Mouse (Mus musculus) large intestine, adult 2 months (tissue): ENCODE results near the gene Ndufa7. TPM values are rescaled to one million over a fixed set of nuclear protein-coding genes. Genes with fewer than 3 reads are reported as not detected.
"Not testable (repeated sequence)": the region's sequence is repeated elsewhere in the genome, so short reads cannot be mapped to it uniquely, and the experiment has no call there.

ENCODE experiments used
- DNase-seq: peaks from one replicate; pipeline ENCODE4 v3.0.0-alpha.2; 2012; ENCODE audit warnings: low read depth, low spot score
- WGBS: fragments of 180-500 bp; shearing (Covaris S2); methylation state at CpG from one replicate; pipeline ENCODE4 v1.1.7; 2018; 5-methylcytosine and 5-hydroxymethylcytosine counted together
- polyA plus RNA-seq: library from polyadenylated mRNA; depleted of rRNA; stranded (reverse); fragments of >200 nt; gene quantifications from 2 replicates; pipeline ENCODE4 v1.2.3, GENCODE M21; 2012; rRNA removed

Gene Ndufa7
- polyA plus RNA-seq, 1 experiment = 370 TPM

- DNase-seq = no peak
- WGBS = 88% methylated on average over 4 of the region's 4 CpGs
These were observed 33.4 kb downstream of the Ndufa7 start for GRCm38 (mm10) chr17:33857816-33858215.

- DNase-seq = no peak
- WGBS = 30% methylated on average over 9 of the region's 9 CpGs
These were observed 41.1 kb downstream of the Ndufa7 start for GRCm38 (mm10) chr17:33865330-33866030.

- not testable (repeated sequence) for DNase-seq
- 90% methylated on average over 5 of the region's 12 CpGs for WGBS
These were observed 49.2 kb downstream of the Ndufa7 start, which contains the start of gene Gm7029 for GRCm38 (mm10) chr17:33873537-33873936. Gene Gm7029 (plus strand): TSS chr17:33873837.

- WGBS = 87% methylated on average over 11 of the region's 11 CpGs
- no peak for DNase-seq
These were observed 50.0 kb downstream of the Ndufa7 start for GRCm38 (mm10) chr17:33874411-33874810.

- not testable (repeated sequence) for DNase-seq
- WGBS = 79% methylated on average over 5 of the region's 5 CpGs
These were observed 51.4 kb downstream of the Ndufa7 start for GRCm38 (mm10) chr17:33875797-33876196.

- WGBS = 95% methylated on average over 10 of the region's 11 CpGs
- not testable (repeated sequence) for DNase-seq
These were observed 59.9 kb downstream of the Ndufa7 start for GRCm38 (mm10) chr17:33884320-33884719.

GRCm38 (mm10) chr17:33887802-33888201 lies 63.4 kb downstream of the Ndufa7 start:
- 24% methylated on average over 2 of the region's 2 CpGs for WGBS
- DNase-seq = not testable (repeated sequence)

Other genes starting within 250 kb of the Ndufa7 start
- gene Zfp414, start 195.5 kb upstream of the Ndufa7 start, polyA plus RNA-seq = 31.2 and 31.4 TPM in 2 replicates
- 1.5 and 1.7 TPM in 2 replicates for gene Pram1, start 186.5 kb upstream of the Ndufa7 start, polyA plus RNA-seq
- gene Hnrnpm, start 137.7 kb upstream of the Ndufa7 start, polyA plus RNA-seq = 49.2 and 52.1 TPM in 2 replicates
- 53.8 and 55.5 TPM in 2 replicates for gene March2, start 105.9 kb upstream of the Ndufa7 start, polyA plus RNA-seq
- 268 and 292 TPM in 2 replicates for gene Rab11b, start 64.0 kb upstream of the Ndufa7 start, polyA plus RNA-seq
- 21.9 and 75.2 TPM in 2 replicates for gene Angptl4, start 42.7 kb upstream of the Ndufa7 start, polyA plus RNA-seq
- 19.7 and 22.0 TPM in 2 replicates for gene Kank3, start 14.1 kb upstream of the Ndufa7 start, polyA plus RNA-seq
- gene Rps28, start within 50 bp of the Ndufa7 start, polyA plus RNA-seq = 844 and 888 TPM in 2 replicates
- 22.0 and 27.3 TPM in 2 replicates for gene Cd320, start 18.5 kb downstream of the Ndufa7 start, polyA plus RNA-seq
- gene Gm7029, start 49.3 kb downstream of the Ndufa7 start, polyA plus RNA-seq = not detected in 2 replicates
- 17.1 and 17.6 TPM in 2 replicates for gene Kifc1, start 66.1 kb downstream of the Ndufa7 start, polyA plus RNA-seq
- 0.67 TPM in 1 of 2 replicates, not detected in the other for gene Platr17, start 80.6 kb downstream of the Ndufa7 start, polyA plus RNA-seq
- gene Daxx, start 84.8 kb downstream of the Ndufa7 start, polyA plus RNA-seq = 34.1 and 41.0 TPM in 2 replicates
- 203 and 264 TPM in 2 replicates for gene Tapbp, start 91.3 kb downstream of the Ndufa7 start, polyA plus RNA-seq
- 37.1 and 49.3 TPM in 2 replicates for gene Zbtb22, start 91.3 kb downstream of the Ndufa7 start, polyA plus RNA-seq
- gene Rgl2, start 105.0 kb downstream of the Ndufa7 start, polyA plus RNA-seq = 46.1 and 63.1 TPM in 2 replicates
- gene Pfdn6, start 115.8 kb downstream of the Ndufa7 start, polyA plus RNA-seq = 28.6 and 35.4 TPM in 2 replicates
- 19.1 and 23.6 TPM in 2 replicates for gene Wdr46, start 116.1 kb downstream of the Ndufa7 start, polyA plus RNA-seq
- gene B3galt4, start 126.9 kb downstream of the Ndufa7 start, polyA plus RNA-seq = 15.6 and 19.8 TPM in 2 replicates
- 44.6 and 59.1 TPM in 2 replicates for gene Vps52, start 131.2 kb downstream of the Ndufa7 start, polyA plus RNA-seq
- 617 and 700 TPM in 2 replicates for gene Rps18, start 131.4 kb downstream of the Ndufa7 start, polyA plus RNA-seq
- 5,020 and 5,402 TPM in 2 replicates for gene H2-K1, start 175.8 kb downstream of the Ndufa7 start, polyA plus RNA-seq
- 17.0 and 21.3 TPM in 2 replicates for gene Ring1, start 200.1 kb downstream of the Ndufa7 start, polyA plus RNA-seq
- gene H2-Ke6, start 203.5 kb downstream of the Ndufa7 start, polyA plus RNA-seq = 43.2 and 48.6 TPM in 2 replicates
- 129 and 133 TPM in 2 replicates for gene Slc39a7, start 207.1 kb downstream of the Ndufa7 start, polyA plus RNA-seq
- gene Rxrb, start 207.2 kb downstream of the Ndufa7 start, polyA plus RNA-seq = 41.6 and 49.9 TPM in 2 replicates
- gene Col11a2, start 214.9 kb downstream of the Ndufa7 start, polyA plus RNA-seq = 0.60 and 0.95 TPM in 2 replicates